Mouse (Mus musculus) telencephalon, adult 2 months (tissue): ENCODE results near the gene Kiz.

Source experiments
- DNase-seq: peaks from one replicate; pipeline ENCODE4 v3.0.0-alpha.2; 2011; ENCODE audit warnings: low read depth, low spot score

The Kiz gene

GRCm38 (mm10) chr2:146855599-146856039 lies at the start of gene Kiz:
Gene Kiz, plus strand, starts transcription at chr2:146855864.
- peak; percentile 85 for DNase-seq

- DNase-seq: no peak
Measured at GRCm38 (mm10) chr2:146809706-146810256, 45.9 kb upstream of the Kiz start.

- DNase-seq: no peak
Measured at GRCm38 (mm10) chr2:146810695-146811094, 45.0 kb upstream of the Kiz start.

DNA sequence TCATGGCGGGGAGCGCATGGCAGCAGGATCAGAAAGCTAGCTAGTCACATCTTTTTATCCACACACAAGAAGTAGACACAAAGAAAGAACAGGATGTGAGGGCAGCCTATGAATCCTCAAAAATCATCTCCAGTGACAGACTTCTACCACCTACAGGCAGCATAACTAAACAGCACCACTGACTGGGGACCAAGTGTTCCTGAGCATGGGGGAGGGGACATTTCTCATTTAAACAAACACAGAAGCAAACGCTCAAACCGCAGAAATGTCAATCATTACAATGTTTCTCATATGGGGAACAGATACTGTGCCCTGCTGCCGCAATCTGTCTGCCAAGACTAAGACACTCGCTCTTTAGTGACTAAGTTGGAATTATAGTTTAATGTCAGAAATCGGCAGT lies 40.7 kb upstream of the Kiz start:
- no peak for DNase-seq

DNA sequence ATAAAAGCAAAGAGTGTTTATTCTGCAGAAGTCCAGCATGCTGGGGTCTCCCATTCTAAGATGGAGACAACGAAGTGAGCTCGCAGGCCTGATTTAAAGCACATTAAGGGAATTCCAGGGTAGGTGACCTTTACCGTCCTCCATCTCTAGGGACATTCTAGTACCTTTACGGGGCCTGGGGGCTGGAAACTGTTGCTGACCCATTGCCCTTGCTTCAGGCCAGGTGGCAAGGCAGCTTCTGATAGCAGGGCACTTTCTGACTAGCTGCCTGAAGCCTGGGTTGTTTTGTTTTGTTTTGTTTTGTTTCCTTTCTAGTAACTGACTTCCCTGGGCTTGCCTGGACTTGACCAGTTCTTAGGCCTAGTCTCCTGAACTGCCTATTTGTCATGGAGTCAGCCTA lies 36.6 kb upstream of the Kiz start:
- DNase-seq: no peak

- DNase-seq: no peak
Measured at GRCm38 (mm10) chr2:146823483-146823951, 32.1 kb upstream of the Kiz start.

- DNase-seq: no peak
Measured at GRCm38 (mm10) chr2:146824043-146824442, 31.6 kb upstream of the Kiz start.

GRCm38 (mm10) chr2:146828006-146828405 lies 27.7 kb upstream of the Kiz start:
- DNase-seq: no peak

- no peak for DNase-seq
Measured at GRCm38 (mm10) chr2:146833222-146834063, 22.2 kb upstream of the Kiz start.

DNA sequence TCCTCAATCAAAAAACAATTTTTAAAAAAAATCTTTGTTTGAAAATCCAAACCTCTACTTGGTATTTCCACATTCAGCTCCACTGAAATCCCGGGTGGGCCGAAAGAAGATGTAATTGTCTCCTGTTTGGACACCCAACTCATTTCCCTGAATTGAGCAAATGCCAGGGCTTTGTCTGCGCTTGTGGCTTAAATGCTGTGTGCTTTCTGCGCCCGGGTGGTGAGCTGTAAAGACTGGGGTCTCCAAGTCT lies 21.7 kb upstream of the Kiz start:
- no peak for DNase-seq

DNA sequence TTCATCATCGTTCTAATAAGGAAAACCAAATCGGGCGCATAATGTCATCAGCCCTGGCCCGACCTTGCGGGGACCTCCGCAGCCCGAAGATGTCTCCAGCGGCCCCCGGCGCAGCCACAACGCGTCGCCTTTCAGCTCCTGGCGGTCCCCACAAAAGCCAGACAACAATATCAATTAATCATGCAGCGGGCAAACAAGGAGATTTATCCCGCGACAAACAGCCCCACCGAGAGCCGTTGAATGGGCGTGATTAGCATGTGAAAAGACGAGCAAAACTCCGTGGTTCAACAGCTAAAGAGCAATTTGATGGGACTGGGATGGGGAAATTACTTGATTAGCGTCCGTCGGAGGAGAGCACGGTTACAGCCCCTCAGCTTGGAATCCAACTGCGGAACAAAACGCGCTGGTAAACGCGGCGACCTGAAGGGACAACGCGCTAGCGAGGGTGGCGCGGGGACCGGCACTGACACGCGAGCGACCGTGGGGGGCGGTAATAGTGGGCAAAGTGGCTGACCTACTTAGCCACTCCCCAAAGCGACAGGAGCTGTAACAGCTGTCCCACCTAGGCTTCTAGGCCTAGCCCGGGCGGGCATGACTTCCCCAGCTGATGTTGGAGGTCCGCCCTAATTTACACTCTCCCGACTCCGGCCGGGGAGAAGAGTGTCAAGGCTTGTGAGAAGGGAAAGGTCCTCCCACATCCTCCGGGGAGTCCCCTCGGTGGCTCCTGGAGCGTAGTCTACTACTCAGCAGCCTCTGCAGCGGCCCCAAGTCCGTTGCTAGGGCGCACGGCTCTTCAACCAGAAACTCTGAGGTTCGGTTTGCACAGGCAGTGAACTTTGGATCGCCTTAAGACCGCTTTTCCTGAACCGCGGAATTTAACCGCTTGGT lies 21.1 kb upstream of the Kiz start:
- no peak for DNase-seq

- no peak for DNase-seq
Measured at GRCm38 (mm10) chr2:146835241-146835990, 20.2 kb upstream of the Kiz start.

DNA sequence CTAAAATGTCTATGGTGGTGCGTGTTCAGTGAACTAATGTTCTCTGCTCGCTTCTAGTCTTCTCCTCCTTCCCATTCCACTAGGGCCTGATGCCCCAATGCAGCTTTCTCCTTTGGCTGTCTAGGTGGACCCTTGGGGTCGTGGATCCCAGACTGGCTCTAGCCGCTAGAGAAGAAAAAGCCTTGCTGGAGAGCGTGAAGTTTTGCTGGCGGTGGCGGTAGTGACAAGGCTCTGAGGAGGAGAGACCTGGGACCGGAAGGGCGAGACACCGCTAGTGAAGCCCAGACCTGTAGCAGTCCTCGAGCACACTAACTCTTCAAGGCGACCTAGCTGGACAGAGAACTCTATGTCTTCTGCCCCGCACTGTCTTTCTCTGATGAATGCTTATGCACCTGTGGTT lies 19.4 kb upstream of the Kiz start:
- no peak for DNase-seq

- DNase-seq: no peak
Measured at GRCm38 (mm10) chr2:146836871-146837550, 18.7 kb upstream of the Kiz start.

DNA sequence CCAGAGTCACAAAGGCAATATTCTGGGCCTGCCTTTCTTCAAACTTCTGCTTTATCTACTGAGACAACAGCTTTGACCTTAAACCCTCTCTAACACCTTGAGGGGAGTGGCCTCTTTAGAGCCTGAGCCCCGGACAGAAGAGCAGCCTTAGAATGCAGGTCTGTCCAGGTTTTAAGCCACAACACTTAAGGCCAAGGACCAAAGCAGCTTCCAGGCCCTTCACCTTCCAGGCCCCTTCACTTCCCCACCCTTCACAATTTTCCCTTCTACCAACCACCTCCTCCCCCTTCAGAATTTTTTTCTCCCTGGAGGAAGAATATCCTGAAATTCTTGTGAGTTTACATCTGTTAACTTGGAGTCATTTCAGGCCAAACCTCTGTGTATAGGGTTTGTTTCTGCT lies 18.0 kb upstream of the Kiz start:
- no peak for DNase-seq

- DNase-seq: no peak
Measured at GRCm38 (mm10) chr2:146838596-146839302, 16.9 kb upstream of the Kiz start.

DNA sequence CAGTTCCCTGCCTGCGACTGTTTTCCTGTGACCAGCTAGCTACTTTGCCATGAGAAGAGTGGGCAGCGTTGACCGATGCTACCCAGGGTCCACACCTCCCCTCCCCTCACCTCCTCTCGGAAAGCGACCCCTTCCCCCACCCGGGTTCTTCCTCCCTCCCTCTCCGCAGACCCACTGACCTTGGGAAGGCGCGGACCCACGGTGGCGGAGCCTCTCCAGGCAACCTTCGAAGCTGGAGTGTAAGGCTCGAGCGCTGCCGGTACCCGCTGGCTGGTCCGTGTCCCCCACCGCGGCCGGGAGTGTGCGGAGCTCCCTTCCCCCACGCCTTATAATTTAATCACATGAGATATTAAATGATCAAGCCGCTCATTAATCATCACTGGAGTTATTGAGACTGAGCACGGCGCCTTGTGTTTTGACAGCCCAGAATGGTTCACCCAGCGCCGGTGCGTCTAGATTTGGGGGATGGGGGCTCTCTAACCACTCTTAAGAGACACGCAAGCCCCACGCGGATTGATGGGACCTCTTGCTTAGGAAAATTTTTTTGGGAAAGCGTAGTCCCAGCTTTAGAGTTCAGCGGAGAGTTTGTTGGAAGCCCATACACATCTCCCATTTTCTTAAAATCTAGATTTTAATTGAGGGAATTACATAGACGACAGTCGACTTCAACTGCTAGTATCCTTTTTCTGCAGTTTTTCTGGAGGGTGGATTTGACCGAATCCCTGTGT lies 16.2 kb upstream of the Kiz start:
- no peak for DNase-seq

- DNase-seq: no peak
Measured at GRCm38 (mm10) chr2:146847863-146848262, 7.8 kb upstream of the Kiz start.

DNA sequence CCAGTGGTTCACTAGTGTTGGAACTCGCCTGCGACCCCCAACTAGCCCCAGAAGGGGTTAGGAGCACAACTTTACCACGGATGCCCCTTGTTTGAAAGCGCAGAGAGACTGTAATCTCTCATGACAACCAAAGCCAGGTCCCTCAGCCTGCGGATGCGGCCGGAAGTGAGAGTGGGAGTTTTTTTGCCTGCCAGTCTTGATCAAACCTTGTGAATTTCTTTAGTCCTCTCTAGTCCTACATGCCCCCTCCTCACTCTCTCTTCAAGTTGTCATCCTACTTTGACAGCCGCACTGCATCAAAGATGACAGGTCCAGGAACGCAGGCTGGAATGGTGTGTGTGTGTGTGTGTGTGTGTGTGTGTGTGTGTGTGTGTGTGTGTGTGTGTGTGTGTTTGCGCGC lies 456 bp downstream of the Kiz start:
- peak; percentile 15 for DNase-seq

DNA sequence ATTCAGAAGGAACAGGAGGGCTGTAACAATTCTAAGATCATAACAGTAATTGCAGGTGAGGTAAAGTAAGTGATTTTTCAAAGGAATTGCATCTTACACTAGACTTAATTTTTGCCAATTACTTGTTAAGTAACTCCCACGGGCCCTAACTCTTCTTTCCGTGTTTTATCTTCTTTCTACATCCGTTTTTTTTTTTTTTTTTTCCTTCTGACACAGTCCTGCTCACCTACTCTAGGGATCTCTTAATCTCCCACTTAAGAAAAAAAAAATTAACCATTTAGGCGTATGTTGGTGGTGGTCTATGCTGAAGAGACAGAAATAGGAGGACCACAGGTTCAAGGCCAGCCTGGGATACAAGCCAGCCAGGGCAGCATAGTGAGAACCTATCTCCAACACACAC lies 1.2 kb downstream of the Kiz start:
- DNase-seq: no peak
